Mouse (Mus musculus) erythroblast, adult 5-6 weeks (primary cell): Measurements from ENCODE around the gene Inpp5a. TPM values are rescaled to one million over a fixed set of nuclear protein-coding genes. Genes with fewer than 3 reads are reported as not detected.

ENCODE experiments used
- ATAC-seq: replicated peaks from 2 replicates; pipeline ENCODE4 v1.8.0; 2016; ENCODE audit warnings: moderate number of reproducible peaks, mild to moderate bottlenecking, moderate TSS enrichment, inconsistent platforms; ENCODE audit not compliant: poor library complexity, low FRiP score, severe bottlenecking
- total RNA-seq, 2 experiments: library from RNA; stranded (forward) in 1 of 2; stranded (reverse) in 1 of 2; fragments of 150-400 nt in 1 of 2; fragments of 200-764, 138-1000 nt in 1 of 2; gene quantifications; 2 replicates each; pipeline versions ENCODE4 v1.2.3 to v1.2.4; 2015 to 2017; ENCODE audit warnings: low replicate concordance in 2 of 2

Inpp5a gene
- total RNA-seq, 2 experiments from 2014 or later = 4.4 to 6.9 TPM

GRCm38 (mm10) chr7:139590302-139590701 lies 201.4 kb downstream of the Inpp5a start:
- ATAC-seq = no peak

GRCm38 (mm10) chr7:139591311-139591710 lies 202.4 kb downstream of the Inpp5a start:
- ATAC-seq = no peak

GRCm38 (mm10) chr7:139595311-139595710 lies 206.4 kb downstream of the Inpp5a start:
- no peak for ATAC-seq

GRCm38 (mm10) chr7:139595862-139596261 lies 207.0 kb downstream of the Inpp5a start:
- no peak for ATAC-seq

- no peak for ATAC-seq
Measured at GRCm38 (mm10) chr7:139610328-139610727, 221.4 kb downstream of the Inpp5a start.

- ATAC-seq = peak; percentile 52; the same call in 1 of the 2 replicates
Measured at GRCm38 (mm10) chr7:139615767-139616766, 227.2 kb downstream of the Inpp5a start.

- no peak for ATAC-seq
Measured at GRCm38 (mm10) chr7:139622568-139622967, 233.7 kb downstream of the Inpp5a start.

- no peak for ATAC-seq
Measured at GRCm38 (mm10) chr7:139625156-139625555, 236.2 kb downstream of the Inpp5a start.

Other genes starting within 250 kb of the Inpp5a start
- gene Lrrc27, start 176.1 kb upstream of the Inpp5a start, total RNA-seq (2015; ENCODE audit: low replicate concordance) = 2.9 TPM in 1 of 2 replicates, not detected in the other
- gene Lrrc27, start 176.1 kb upstream of the Inpp5a start, total RNA-seq (2017; ENCODE audit: low replicate concordance) = 0.94 TPM in 1 of 2 replicates, not detected in the other
- gene Stk32c, start 175.8 kb upstream of the Inpp5a start, total RNA-seq (2015; ENCODE audit: low replicate concordance) = not detected in 2 replicates
- not detected in 2 replicates for gene Stk32c, start 175.8 kb upstream of the Inpp5a start, total RNA-seq (2017; ENCODE audit: low replicate concordance)
- gene Pwwp2b, start 140.6 kb upstream of the Inpp5a start, total RNA-seq (2015; ENCODE audit: low replicate concordance) = 0.42 and 2.7 TPM in 2 replicates
- 0.42 TPM in 1 of 2 replicates, not detected in the other for gene Pwwp2b, start 140.6 kb upstream of the Inpp5a start, total RNA-seq (2017; ENCODE audit: low replicate concordance)
- not detected in 2 replicates for gene Nkx6-2, start 193.7 kb downstream of the Inpp5a start, total RNA-seq (2015; ENCODE audit: low replicate concordance)
- not detected in 2 replicates for gene Nkx6-2, start 193.7 kb downstream of the Inpp5a start, total RNA-seq (2017; ENCODE audit: low replicate concordance)